Mouse (Mus musculus) lung, postnatal 10 days (tissue): ENCODE measurements around the gene Ror1.

Experiments
- DNase-seq: peaks from one replicate; pipeline ENCODE4 v3.0.0; 2021

Gene Ror1

DNA sequence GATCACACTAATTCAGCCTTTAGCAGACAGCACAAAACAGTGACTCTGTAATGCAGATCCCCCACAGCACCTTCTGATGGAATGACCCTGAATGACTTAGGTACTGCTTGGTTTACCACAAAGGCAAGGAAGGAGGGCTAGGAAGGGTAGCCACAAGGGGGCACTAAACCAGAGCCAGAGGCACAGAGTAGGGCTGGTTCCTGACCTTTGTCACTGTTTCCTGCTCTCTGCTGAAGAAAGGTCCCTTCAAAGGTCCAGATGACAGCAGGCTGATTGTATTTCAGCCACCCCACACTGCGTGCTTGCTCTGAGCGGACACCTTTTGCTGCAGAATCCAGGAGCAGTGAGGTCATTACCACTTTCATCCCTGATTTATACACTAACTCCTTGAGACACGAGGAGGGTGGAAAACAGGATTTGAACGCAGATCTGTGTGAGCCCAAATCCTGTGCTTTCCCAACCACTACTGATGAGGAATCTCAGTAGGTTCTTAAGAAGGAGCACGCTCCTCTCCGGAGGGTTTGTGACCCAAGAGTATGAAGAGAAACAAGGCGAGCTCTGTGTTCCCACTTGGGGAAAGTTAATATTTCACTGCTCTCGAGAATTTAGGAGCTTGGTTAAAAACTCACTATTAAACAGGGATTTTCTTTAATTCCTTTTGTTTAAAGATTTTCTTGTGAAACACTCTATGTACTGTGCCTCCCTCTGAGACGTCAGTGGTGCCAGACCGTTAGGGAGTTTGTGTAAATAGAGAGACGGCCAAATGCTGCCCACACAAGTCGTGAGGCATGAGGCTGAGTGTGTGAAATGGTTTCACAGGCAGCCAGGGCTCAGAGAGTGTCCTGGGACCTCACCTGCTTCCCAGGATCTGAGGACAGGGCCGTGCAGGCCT is 119.0 kb downstream of the Ror1 start:
- peak; percentile 58 for DNase-seq

DNA sequence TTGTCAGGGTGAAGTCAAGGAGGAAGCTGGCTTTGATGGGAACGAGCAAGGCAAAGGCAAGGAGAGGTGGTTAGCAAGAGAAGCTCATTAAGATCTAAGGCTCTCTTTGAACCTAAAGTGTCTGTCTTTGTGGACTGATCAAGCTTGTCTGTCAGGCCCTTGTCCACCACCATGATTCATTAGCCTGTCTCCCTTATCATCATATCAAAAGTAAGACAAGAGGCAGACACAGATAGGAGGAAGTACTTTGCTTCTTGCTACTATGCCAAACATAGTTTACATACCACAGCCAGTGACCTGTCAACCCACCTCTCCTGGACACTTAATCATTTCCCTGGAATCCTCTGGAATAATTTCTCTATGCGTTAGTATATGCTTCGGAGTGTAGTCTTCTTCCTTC is 121.0 kb downstream of the Ror1 start:
- DNase-seq, result no peak

DNA sequence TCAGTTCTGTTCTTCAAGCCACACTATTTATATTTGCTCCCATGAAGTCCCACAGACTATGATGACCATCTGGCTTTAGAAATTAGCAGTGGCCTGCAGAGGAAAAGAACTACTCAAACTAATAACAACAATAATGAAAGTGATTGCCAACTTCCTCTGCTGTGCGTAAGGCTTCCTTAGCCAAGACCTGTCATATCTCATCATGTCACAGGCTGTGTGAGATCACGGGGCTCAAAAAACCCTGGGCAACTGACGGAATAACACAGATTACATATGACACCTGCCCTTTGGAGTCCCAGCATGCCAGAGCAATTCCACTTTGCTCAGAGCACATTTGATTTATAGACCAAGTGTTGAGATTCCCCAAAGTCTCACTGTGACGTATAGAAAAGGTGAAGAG is 123.4 kb downstream of the Ror1 start:
- DNase-seq, result peak; percentile 63

- no peak for DNase-seq
Observed at GRCm38 (mm10) chr4:100219599-100219998, 124.0 kb downstream of the Ror1 start.

DNA sequence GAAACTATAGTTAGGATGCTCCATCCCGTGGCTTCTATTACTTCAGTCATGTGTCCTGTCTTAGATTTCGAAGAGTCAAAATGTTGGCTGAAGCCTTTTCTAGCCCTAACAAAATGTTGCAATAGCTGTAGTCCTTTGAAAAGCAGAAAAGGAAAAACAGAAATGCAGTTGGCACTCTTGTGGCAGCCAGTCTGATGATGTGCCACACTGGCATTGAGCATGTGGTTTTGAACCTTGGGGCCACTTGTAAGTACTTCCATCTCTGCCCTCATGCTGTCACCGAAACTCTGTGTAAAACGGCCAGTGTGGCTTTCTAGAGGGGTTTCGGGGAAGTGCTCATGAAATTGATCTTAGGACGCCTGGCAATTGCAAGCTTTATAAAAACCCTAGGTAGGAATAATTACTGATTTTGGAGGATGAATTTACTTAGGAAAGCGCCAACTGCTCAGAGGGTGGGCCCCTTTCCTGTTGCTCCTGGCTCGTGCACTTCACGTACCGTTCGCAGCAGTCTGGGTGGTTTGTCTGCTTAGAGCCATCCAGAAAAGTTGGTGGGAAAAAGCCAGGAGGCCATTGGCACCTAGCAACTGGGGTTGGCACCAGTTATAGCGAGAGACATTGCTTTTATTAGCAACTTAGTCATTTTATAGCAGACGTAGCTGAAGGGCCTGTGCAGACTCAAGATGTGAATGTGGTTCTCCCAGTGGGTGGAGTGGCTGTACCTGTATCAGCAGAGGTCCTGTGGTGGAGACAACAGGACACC is 126.6 kb downstream of the Ror1 start:
- DNase-seq, result no peak

- peak; percentile 76 for DNase-seq
Observed at GRCm38 (mm10) chr4:100223532-100223931, 127.9 kb downstream of the Ror1 start.

GRCm38 (mm10) chr4:100223965-100224364 is 128.4 kb downstream of the Ror1 start:
- DNase-seq, result no peak

GRCm38 (mm10) chr4:100226619-100227018 is 131.0 kb downstream of the Ror1 start:
- peak; percentile 49 for DNase-seq

DNA sequence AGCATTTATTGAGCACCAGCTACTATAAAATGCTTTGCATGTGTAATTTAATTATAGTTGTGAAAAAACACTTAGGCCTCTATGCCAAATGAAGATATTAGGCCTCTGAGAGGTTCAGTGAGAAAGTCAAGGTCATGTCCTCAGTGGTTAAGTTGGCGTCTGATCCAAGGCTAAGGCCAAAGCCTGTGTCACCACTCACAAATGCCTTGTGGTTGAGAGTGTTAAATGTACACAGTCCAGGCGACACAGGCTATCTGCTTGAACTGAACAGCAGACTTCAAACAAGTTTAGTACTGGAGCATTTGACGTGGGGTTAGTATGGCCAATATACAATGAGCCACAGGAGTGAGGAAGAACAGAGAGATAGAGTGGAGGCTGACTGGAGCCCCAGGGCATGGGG is 132.5 kb downstream of the Ror1 start:
- no peak for DNase-seq

- no peak for DNase-seq
Observed at GRCm38 (mm10) chr4:100230245-100230644, 134.7 kb downstream of the Ror1 start.

DNA sequence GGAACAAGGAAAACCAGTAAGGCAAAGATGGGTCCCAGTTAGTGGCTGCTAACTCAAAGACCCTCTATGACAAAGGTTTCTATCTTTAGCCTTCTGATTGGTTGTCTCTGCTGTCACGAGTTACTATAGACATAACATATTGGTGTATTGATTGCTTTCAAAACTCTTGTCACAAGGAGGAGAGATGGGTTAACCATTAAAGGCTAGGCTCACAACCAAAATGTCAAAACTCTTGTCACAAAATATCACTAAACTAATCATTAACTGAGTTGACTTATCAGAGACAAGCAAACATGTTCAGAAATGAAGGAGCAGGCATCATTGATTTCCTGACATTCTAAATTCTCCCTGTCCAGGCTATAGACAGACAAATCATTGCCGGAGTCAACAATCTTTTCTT is 135.4 kb downstream of the Ror1 start:
- DNase-seq, result no peak

DNA sequence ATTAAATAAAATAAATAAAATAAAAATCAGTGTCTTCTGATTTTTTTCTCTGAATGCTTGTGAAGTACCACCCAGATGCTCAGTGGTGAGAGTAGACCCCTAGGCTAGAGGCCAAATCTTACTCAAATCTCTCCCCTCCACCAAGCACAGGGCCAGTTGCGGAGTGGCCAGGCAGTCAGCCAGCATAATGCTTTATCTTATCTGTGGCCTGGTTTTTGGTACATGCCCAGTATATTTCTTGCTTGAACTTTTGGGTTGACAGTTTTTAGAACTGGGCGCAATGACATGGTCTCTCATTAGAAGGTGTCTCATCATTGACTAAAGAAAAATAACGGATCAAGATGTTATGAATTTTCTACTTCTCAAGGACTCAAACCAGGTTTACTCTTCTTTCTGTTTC is 136.3 kb downstream of the Ror1 start:
- no peak for DNase-seq

- no peak for DNase-seq
Observed at GRCm38 (mm10) chr4:100232541-100232940, 136.9 kb downstream of the Ror1 start.

- DNase-seq, result no peak
Observed at GRCm38 (mm10) chr4:100233770-100234169, 138.2 kb downstream of the Ror1 start.

DNA sequence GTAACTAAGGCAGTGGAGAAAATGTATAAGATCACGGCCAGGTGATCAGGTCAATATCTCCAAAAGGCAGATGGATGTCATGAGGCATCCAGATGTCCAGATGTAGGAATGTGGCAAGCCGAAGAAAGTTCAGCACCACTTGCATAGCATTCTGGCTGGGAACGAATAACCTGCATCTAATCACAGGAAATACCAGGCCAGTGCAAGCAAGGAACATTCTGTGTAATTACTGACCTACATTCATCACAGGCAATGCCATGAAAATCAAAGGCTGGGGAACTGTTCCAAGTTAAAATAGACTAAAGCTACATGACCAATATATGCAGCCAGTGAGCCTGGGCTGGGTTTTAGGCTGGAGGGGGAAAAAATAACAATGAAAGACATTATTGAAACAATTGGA is 140.7 kb downstream of the Ror1 start:
- DNase-seq, result no peak

- no peak for DNase-seq
Observed at GRCm38 (mm10) chr4:100242061-100242756, 146.6 kb downstream of the Ror1 start.

GRCm38 (mm10) chr4:100244250-100244649 is 148.7 kb downstream of the Ror1 start:
- no peak for DNase-seq

GRCm38 (mm10) chr4:100244701-100245100 is 149.1 kb downstream of the Ror1 start:
- no peak for DNase-seq

- no peak for DNase-seq
Observed at GRCm38 (mm10) chr4:100247826-100248225, 152.2 kb downstream of the Ror1 start.

DNA sequence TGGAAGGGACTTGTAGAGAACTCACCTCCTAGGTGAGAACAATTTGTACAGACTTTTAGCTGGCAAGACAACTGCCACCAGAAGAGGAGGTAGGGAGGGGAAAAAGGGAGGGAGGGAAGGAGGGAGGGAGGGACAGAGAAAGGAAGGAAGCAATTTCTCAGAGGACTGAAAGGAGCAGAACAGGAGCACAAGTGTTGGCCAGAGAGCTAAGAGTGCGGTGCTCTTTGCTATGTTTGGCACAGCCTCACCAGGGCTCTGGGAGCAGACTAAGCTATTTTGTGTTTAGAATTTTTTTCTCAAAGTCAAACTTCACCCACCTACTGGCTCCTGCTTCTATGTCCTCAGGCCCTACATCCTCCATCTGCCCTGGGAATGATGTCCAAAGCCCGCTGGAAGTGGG is 152.7 kb downstream of the Ror1 start:
- DNase-seq, result no peak

DNA sequence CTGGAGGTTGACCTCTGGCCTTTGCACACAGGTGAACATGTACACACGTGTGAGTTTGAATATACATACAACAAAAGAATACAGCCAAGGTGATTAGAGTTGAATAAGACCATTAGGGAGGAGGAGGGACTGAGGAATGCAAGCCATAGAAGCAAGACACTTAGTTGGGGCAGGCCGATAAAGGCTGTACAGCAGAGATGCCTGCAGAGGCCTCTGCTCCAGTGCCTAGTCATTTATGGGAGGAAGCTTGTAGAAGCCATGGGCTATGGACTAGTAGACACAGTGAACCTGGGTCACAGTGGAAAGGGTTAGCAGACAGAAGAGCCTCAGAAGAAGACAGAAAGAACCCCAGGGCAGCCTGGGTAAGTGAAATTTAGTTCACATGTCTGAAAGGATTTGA is 155.7 kb downstream of the Ror1 start:
- DNase-seq, result no peak

- DNase-seq, result no peak
Observed at GRCm38 (mm10) chr4:100252050-100252449, 156.5 kb downstream of the Ror1 start.

DNA sequence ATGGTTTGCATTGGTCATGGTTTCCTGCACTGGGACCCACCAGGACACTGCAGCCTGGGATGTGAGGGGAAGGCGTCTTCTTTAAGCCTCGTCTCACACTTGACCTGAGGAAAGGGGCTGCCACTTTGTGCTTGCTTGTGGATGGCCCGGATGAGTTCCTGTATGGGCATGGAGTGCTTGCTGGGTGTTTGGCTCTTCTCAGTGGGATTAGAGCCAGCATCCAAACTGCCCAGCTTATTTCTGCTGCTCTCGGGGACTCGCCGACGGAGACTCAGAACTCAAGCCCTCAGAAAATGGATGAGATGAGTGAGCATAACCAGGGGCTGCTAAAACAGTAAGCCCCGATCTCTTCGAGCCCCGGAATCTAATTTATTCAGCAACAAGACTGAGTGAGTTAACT is 157.1 kb downstream of the Ror1 start:
- no peak for DNase-seq

GRCm38 (mm10) chr4:100253401-100253800 is 157.8 kb downstream of the Ror1 start:
- no peak for DNase-seq
